Mouse (Mus musculus) brain, embryonic 14.5 days (tissue): ENCODE measurements around the gene Smim14.
"Not testable (repeated sequence)": the region's sequence is repeated elsewhere in the genome, so short reads cannot be mapped to it uniquely, and the experiment has no call there.

ENCODE experiments used
- CTCF ChIP-seq: fragments of 200-500 bp; IDR thresholded peaks from 2 replicates; pipeline ENCODE4 v1.5.1; 2012; ENCODE audit warnings: inconsistent platforms, mild to moderate bottlenecking, moderate library complexity, borderline replicate concordance; ENCODE audit not compliant: insufficient read depth, insufficient read length; ENCODE audit errors: extremely low read depth
- POLR2A ChIP-seq: fragments of 200-500 bp; IDR thresholded peaks from 2 replicates; pipeline ENCODE4 v1.6.1; 2012; ENCODE audit warnings: mild to moderate bottlenecking, inconsistent platforms, borderline replicate concordance; ENCODE audit not compliant: poor library complexity, insufficient read depth, insufficient read length, severe bottlenecking; ENCODE audit errors: extremely low read depth

DNA sequence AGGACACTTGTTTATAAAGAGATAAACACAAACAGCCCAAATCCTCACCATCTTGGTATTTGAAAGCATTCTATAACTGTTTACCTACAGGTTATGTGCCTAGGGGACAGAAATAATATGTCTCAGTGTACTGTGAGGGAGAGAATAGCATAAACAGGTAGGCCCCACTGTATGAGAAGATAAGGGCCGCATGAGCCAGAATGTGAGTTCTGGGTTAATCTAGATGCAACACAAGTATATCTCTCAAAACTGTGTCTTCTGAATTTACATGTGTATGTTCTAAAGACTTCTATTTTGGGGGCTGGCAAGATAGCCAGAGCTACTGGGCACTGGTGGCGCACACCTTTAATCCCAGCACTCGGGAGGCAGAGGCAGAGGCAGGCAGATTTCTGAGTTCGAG is 60.2 kb downstream of the Smim14 start:
- TF ChIP-seq POLR2A, CTCF: not testable (repeated sequence)
